Mouse (Mus musculus) MEL (cell line): ENCODE measurements around the gene Mmp28.

Experiments
- CTCF ChIP-seq, 3 experiments: IDR thresholded peaks in 2 of 3; conservative IDR thresholded peaks in 1 of 3; 2 replicates each; pipeline ENCODE4 v1.5.1; 2011 to 2012; ENCODE audit warnings: low read length in 3 of 3, low read depth in 2 of 3, mild to moderate bottlenecking in 2 of 3, improper control_type of control experiment in 1 of 3, inconsistent platforms in 1 of 3, mixed read lengths in 1 of 3, moderate library complexity in 1 of 3; ENCODE audit not compliant: control insufficient read depth in 1 of 3, insufficient read depth in 1 of 3, poor library complexity in 1 of 3, severe bottlenecking in 1 of 3
- EP300 ChIP-seq, 2 experiments: IDR thresholded peaks; 2 replicates each; pipeline ENCODE4 v1.6.1; 2011; ENCODE audit warnings: improper control_type of control experiment in 2 of 2, low read length in 2 of 2, low read depth in 1 of 2, mild to moderate bottlenecking in 1 of 2
- MEF2A ChIP-seq: IDR thresholded peaks from 2 replicates; pipeline ENCODE4 v1.6.1; 2014; ENCODE audit warnings: low read depth, mild to moderate bottlenecking, inconsistent platforms, low read length, improper control_type of control experiment; ENCODE audit not compliant: poor library complexity, insufficient replicate concordance, severe bottlenecking; ENCODE audit errors: extremely low read depth
- MYB ChIP-seq: IDR thresholded peaks from 2 replicates; pipeline ENCODE4 v1.6.1; 2011; ENCODE audit warnings: mild to moderate bottlenecking, low read depth, low read length, improper control_type of control experiment
- POLR2A ChIP-seq, 2 experiments: IDR thresholded peaks; 2 replicates each; pipeline ENCODE4 v1.6.1; 2011 to 2012; ENCODE audit warnings: low read length in 2 of 2, mild to moderate bottlenecking in 2 of 2, control low read depth in 1 of 2, improper control_type of control experiment in 1 of 2, low read depth in 1 of 2, moderate library complexity in 1 of 2; ENCODE audit not compliant: control insufficient read depth in 1 of 2, insufficient read depth in 1 of 2, poor library complexity in 1 of 2
- TBP ChIP-seq: IDR thresholded peaks from 2 replicates; pipeline ENCODE4 v1.8.0; 2011; ENCODE audit warnings: low read depth, low read length, improper control_type of control experiment
- ZC3H11A ChIP-seq: IDR thresholded peaks from 2 replicates; pipeline ENCODE4 v1.6.1; 2012; ENCODE audit warnings: low read depth, mild to moderate bottlenecking, inconsistent platforms, low read length, improper control_type of control experiment

- no peak for TF ChIP-seq CTCF (IDR thresholded peaks at IDR 0.05 in 2 of 3, conservative IDR thresholded peaks at IDR 0.05 in 1 of 3; ENCODE audit: control insufficient read depth in 1 of 3, insufficient read depth in 1 of 3, low read depth in 2 of 3, low read length in 3 of 3, poor library complexity in 1 of 3, severe bottlenecking in 1 of 3)
- no peak for TF ChIP-seq ZC3H11A
- TF ChIP-seq EP300 (IDR thresholded peaks at IDR 0.05; ENCODE audit: low read depth in 1 of 2, low read length in 2 of 2): no peak
- TF ChIP-seq POLR2A (IDR thresholded peaks at IDR 0.05; ENCODE audit: control insufficient read depth in 1 of 2, insufficient read depth in 1 of 2, low read depth in 1 of 2, low read length in 2 of 2, poor library complexity in 1 of 2): no peak
- no peak for TF ChIP-seq TBP
- no peak for TF ChIP-seq MEF2A
- no peak for TF ChIP-seq MYB
Observed at GRCm38 (mm10) chr11:83439426-83440060, 23.3 kb downstream of the Mmp28 start.
